Mouse (Mus musculus) gastrocnemius, postnatal 4 days (tissue): Measurements from ENCODE around the gene Naa10. TPM values are rescaled to one million over a fixed set of nuclear protein-coding genes. Genes with fewer than 3 reads are reported as not detected.

Experiments
- DNase-seq, 2 experiments: peaks; one replicate each; pipeline ENCODE4 v3.0.0; 2021 to 2022; ENCODE audit warnings: low spot score in 2 of 2, mixed read lengths in 2 of 2
- long read RNA-seq, 2 experiments: library from polyadenylated mRNA; stranded (forward); transcript quantifications; one replicate each; pipeline ENCODE4 v2.0.0; 2021
- total RNA-seq, 2 experiments: library from RNA; stranded (reverse); gene quantifications; 2 replicates each; pipeline ENCODE4 v1.2.3; 2021

The Naa10 gene
- total RNA-seq = 10 to 100 TPM; 71.4 to 75.8 TPM
- long read RNA-seq, experiment 1, transcript Naa10-201 (8 exons, 962 nt) = minor isoform, 11 of 50 reads
- long read RNA-seq, experiment 1, transcript Naa10-204 (8 exons, 1,031 nt) = major isoform, 30 of 50 reads
- long read RNA-seq, experiment 1, partial matches to known transcripts = 3 of 50 reads
- long read RNA-seq, experiment 1, other reads (novel, unspliced or antisense) = 4 of 50 reads
- long read RNA-seq, experiment 2, transcript Naa10-201 (8 exons, 962 nt) = minor isoform, 10 of 52 reads
- long read RNA-seq, experiment 2, transcript Naa10-204 (8 exons, 1,031 nt) = major isoform, 28 of 52 reads
- long read RNA-seq, experiment 2, partial matches to known transcripts = 1 of 52 reads
- long read RNA-seq, experiment 2, other reads (novel, unspliced or antisense) = 8 of 52 reads

DNA sequence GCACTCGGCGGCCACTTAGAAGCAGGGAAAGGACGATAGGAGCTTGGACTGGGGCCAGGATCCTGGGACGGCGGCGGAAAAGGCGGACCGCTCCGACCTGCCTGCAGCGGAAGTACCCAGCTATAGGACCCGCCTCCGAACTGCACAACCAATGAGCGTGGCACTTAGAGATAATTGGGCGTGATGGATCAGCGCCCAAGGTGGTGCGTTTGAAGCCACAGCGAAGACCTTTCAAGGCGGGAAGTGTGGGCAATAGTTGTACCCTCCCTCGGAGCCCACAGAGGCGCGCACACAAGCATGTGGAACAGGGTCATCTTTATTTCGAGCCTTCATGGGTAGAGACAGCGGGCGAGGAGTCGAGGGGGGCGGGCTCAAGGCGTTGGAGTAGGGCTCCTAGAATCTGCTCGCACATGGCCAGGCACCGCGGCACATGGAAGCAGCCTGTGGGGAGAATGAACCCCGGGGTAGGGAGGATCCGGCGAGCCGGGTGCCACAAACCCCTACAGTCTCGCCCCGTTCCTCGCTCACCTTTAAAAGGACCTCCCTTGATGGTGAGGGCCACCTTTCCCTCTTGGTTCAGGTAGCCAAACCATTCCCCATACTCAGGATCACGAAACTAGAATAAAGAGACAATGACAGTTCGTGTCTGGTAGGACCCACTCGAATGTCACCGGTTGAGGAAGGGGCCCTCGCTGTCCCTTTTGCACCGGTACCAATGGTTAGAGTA, at the start of gene Naa10, which contains the start of gene Arhgap4:
Gene Naa10, minus strand, starts transcription at position 122 of the 727 bp plus-strand sequence.
Gene Arhgap4, minus strand, starts transcription at position 48 of the 727 bp plus-strand sequence.
- peak; percentile 77 to 87 for DNase-seq

DNA sequence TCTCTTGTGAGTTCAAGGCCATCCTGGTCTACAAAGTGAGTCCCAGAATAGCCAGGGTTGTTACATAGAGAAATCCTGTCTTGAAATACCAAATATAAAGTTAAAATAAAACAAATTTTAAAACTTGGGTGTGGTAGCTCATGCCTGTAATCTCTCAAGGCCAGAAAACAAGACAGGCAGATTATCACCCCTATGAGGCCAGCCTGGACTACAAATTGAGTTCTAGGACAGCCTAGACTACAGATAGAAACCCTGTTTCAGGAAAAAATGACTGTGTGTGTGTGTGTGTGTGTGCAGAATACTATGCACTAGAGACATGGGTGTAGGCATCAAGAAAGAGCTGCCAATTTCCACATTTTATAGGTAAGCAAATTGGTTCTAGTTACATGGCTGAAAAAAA, 49.0 kb upstream of the Naa10 start:
- no peak for DNase-seq

DNA sequence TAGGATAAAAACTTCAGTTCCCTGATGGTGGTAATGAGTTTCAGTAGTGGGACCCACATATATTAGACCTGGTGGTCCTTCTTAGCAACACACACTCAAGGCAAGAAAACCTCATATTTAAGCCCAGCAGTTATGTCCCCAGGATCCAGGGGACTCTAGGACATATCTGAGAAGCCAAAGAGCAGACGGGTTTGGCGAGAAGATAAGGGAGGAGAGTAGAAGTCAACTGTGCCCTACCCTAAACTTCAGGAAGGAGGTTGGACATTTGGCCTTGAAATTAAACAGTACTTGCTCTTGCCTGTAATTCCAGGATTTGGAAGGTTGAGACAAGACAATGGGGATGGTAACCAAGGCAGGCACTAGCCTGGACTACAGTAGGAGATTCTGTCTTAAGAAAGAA, 48.0 kb upstream of the Naa10 start:
- no peak for DNase-seq

GRCm38 (mm10) chrX:73969167-73969566, 47.4 kb upstream of the Naa10 start:
- no peak for DNase-seq

GRCm38 (mm10) chrX:73967177-73968075, 45.7 kb upstream of the Naa10 start:
- DNase-seq = peak; percentile 67 to 88

DNA sequence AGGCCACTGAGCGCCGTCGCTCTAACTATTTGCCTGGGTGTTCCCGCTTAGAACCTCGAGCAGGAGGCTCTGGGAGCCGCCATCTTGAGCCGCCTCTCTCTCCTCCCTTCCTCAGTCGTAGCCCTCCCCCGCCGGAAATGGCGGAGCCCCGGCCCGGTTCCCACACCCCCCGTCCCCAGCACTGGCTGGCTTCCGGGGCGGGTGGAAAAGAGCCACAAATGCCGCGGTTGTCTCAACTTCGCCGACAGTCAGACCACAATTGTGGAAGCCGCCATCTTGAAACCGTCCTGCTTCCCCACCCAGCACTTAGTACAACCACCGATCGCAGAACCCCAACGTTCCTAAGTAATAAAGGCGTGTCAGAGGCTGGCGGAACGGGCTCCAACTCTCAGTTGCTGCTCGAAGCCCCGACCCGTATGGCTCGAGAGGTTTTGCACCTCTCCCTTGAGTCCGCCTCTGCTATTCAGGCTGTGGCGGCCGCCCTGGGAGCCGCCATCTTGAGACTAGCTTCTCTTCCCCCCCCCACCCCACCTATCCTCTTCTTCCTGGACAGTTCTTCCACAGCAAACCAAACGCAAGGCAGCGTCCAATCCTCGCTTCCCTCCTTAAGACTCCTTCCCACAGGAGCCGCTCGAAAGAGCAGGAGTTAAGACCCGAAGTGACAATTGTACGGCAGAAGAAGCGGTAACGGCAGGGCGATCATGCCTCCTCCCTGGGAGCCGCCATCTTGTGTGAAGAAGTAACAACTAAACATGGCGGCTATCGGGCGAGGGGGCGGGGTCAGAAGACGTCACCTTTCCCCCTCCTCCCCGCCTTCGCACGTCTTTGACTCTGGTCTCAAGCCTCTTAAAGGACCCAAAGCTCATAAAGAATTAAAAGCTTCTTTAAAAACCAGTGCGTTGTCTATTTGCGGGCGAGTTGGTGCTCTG, 44.8 kb upstream of the Naa10 start, which contains the start of gene Hcfc1:
Gene Hcfc1, minus strand, starts transcription at position 110 of the 929 bp plus-strand sequence.
- DNase-seq = peak; percentile 83 to 86

DNA sequence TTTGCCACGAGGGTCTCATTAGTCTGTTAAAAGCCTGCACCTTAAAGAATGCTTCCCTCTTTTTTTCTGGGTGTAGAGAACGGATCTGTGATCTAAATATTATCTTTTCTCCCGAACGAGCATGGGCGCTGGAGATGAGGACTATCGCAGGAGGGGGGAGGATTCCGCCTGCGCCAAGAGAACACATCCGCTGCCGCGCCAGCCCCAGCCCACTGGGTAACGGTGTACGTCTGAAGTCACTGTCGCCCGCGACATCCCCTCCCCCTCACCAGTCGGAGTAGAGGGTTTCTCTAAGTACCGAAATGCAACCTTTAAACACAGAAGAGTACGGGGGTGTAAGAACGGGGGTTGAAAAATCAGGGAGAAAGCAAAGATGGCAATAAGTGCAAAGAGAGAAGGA, 43.6 kb upstream of the Naa10 start:
- no peak for DNase-seq

GRCm38 (mm10) chrX:73964363-73964762, 42.6 kb upstream of the Naa10 start:
- DNase-seq = no peak

DNA sequence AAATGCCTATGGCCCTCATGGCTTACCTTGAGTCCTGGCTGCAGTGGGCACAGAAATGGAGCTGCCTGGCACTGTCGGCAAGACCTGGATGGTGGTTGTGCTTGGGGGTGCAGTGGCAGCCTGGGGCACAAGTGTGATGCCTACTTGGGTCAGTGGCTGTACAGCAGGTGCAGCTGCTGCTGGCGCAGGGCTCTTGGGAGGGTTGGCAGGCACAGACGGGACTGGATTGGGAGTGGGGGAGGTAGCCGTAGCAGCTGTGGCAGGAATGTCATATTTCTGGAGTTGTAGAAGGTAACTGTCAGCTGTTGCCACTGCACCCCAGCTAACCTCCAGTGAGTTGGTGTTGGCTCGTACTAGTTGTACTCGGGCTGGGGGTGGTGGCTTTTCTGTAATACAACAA, 33.2 kb upstream of the Naa10 start:
- DNase-seq = no peak

- DNase-seq = no peak
Measured at GRCm38 (mm10) chrX:73952603-73953002, 30.9 kb upstream of the Naa10 start.

DNA sequence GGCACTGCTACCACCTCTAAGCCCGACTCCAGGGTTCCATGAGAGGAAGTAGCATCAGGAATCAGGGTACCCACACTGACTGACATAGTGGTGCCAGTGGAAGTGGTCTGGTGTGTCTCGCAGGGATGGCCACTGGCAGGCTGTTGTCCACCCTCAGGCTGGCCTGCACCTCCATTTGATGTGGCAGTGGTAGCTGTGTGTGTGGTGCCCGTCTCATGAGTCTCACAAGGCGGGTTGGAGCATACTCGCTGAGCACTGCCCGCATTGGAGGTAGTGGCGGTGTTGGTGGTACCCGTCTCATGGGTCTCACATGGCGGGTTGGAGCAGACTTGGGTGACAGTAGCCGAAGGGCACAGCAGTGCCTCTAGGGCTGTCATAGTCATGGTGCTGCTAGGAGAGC, 27.6 kb upstream of the Naa10 start:
- no peak for DNase-seq

GRCm38 (mm10) chrX:73948647-73949046, 26.9 kb upstream of the Naa10 start:
- DNase-seq = no peak

DNA sequence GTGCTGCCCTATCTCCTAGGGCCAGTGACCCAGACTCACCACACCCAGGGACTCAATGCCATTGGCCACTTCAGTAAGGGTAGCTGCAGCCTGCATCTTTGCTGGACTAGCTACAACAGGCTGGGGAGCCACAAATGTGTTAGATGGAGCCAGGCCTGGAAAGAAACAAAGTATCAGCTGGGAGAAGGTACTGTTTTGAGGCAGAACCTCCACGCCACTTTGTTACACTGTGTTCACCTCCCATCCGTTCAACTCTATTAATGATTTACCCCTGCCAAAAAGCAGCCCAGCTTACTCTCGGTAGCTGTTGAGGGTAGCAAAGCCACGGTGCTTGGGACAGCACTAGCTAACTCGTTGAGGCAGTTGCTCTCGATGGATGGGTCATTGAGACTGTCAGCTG, 25.2 kb upstream of the Naa10 start:
- no peak for DNase-seq

- DNase-seq = no peak
Measured at GRCm38 (mm10) chrX:73942294-73942693, 20.6 kb upstream of the Naa10 start.

DNA sequence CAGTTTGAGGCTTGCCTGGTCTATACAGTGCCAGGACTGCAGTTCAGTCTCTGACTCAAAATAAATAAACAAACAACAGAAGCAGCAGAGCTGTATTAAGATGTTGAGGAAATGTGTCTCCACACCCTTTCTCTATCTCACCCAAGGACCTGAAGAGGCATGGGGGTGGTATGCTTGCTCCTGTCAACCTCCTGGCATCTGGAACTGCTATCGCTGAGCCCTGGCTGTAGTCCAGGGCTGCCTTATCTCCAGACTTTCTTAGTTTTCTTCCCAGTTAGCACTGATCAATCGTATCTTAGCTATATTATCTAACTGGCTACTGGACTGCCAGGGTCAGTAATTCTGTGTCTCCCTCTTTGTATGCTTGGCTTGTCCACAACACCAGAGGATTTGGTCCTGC, 20.1 kb upstream of the Naa10 start:
- DNase-seq = no peak

GRCm38 (mm10) chrX:73931871-73932270, 10.1 kb upstream of the Naa10 start:
- no peak for DNase-seq

DNA sequence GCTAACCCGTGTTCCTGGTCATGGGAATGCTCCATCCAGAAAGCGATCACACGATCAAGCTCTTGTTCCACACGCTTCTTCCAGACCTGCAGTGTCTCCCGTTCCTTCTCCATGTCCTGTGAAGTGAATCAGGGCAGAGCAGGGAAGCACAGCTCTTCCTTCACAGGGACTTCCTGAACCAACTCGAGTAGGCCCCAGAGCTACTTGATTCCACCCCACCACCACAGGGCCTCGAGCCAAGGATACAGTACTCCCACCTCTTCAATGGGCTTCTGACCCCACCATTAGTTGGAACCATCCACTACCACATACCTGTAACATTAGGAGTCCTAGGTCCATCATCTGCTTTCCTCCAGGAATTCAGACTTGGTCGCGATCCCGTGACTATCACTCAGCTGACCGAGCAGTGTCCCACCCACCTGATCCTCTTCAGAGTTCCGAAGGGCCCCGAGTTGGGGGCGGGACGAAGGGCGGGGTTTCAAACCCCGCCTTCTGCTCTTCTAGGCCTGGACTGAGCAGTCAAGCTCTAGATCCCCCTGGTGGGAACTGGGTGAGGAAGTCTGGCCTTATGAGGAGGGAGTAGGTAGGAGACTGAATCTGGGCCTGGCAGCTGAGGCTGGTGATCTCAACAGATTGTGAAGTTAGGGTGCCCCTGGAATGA, 8.8 kb upstream of the Naa10 start, which contains the start of gene Renbp:
Gene Renbp, minus strand, starts transcription at position 449 of the 661 bp plus-strand sequence.
- peak; percentile 38 to 53 for DNase-seq

DNA sequence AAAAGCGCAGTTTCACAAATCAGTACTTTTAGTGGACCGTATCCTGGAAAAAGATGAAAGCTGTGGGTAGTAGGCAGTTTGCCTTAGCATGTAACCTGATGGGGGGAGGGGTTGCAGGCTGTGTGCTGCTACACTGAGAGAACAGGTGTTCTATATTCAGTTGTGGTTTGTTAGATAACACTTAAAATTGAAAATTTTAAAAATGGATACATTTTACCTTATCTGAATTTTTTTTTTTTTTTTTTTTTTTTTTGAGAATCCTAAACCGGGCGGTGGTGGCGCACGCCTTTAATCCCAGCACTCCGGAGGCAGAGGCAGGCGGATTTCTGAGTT, 772 bp upstream of the Naa10 start:
- DNase-seq = no peak

DNA sequence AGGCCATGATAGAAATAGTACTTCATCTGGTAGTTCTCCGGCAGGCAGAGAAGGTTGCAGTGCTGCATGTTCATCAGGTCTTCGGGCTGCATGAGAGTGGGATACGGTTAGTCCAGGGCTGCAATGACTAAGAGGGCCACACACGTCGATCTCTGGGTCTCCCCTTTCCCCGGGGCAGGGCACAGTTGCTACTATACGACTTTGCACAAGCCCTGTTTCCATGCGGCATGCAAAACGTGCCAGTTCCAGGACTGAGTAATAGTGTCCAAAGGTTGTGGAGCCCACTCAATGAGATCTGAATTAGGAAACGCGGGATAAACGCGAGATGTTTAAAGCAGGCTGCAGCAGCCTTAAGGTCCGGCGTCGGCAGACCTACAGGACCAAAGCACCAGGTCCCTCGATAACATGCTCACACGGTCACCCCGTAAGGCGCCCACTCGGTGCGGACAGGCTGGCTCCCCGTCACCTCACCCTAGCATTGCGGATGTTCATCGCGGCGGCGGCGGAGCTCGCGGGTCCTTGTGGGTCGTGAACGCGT, 390 bp downstream of the Naa10 start:
- no peak for DNase-seq
